Mouse (Mus musculus): ENCODE results near the gene Klf4.

Klf4 gene

GRCm38 (mm10) chr4:55532407-55533195 lies at the start of gene Klf4:
TSS of gene Klf4 (minus strand) at chr4:55532466.
- DNase-seq, result peak; percentile 100

- DNase-seq, result no peak
These were observed 39.2 kb upstream of the Klf4 start for GRCm38 (mm10) chr4:55571432-55571831.

- DNase-seq, result peak; percentile 86
These were observed 35.7 kb upstream of the Klf4 start for GRCm38 (mm10) chr4:55567986-55568385.

- DNase-seq, result no peak
These were observed 35.3 kb upstream of the Klf4 start for GRCm38 (mm10) chr4:55567575-55567974.

GRCm38 (mm10) chr4:55564317-55564716 lies 32.1 kb upstream of the Klf4 start:
- DNase-seq, result no peak

- peak; percentile 91 for DNase-seq
These were observed 30.8 kb upstream of the Klf4 start for GRCm38 (mm10) chr4:55563050-55563449.

GRCm38 (mm10) chr4:55562062-55562461 lies 29.8 kb upstream of the Klf4 start:
- DNase-seq, result peak; percentile 79

GRCm38 (mm10) chr4:55546869-55547268 lies 14.6 kb upstream of the Klf4 start:
- DNase-seq, result no peak

- no peak for DNase-seq
These were observed 10.5 kb upstream of the Klf4 start for GRCm38 (mm10) chr4:55542753-55543152.

- peak; percentile 88 for DNase-seq
These were observed 9.4 kb upstream of the Klf4 start for GRCm38 (mm10) chr4:55541654-55542053.

GRCm38 (mm10) chr4:55541221-55541620 lies 9.0 kb upstream of the Klf4 start:
- DNase-seq, result peak; percentile 91

GRCm38 (mm10) chr4:55535012-55535411 lies 2.7 kb upstream of the Klf4 start:
- peak; percentile 89 for DNase-seq

- DNase-seq, result peak; percentile 84
These were observed 2.2 kb upstream of the Klf4 start for GRCm38 (mm10) chr4:55534510-55534909.

GRCm38 (mm10) chr4:55533803-55534254 lies 1.6 kb upstream of the Klf4 start:
- peak; percentile 96 for DNase-seq

- no peak for DNase-seq
These were observed 1.0 kb upstream of the Klf4 start for GRCm38 (mm10) chr4:55533196-55533802.

GRCm38 (mm10) chr4:55531856-55532406 lies 335 bp downstream of the Klf4 start:
- DNase-seq, result no peak

- DNase-seq, result peak; percentile 96
These were observed 990 bp downstream of the Klf4 start for GRCm38 (mm10) chr4:55531096-55531855.

- DNase-seq, result peak; percentile 96
These were observed 1.6 kb downstream of the Klf4 start for GRCm38 (mm10) chr4:55530731-55531095.

- DNase-seq, result peak; percentile 99
These were observed 2.0 kb downstream of the Klf4 start for GRCm38 (mm10) chr4:55530236-55530635.

- DNase-seq, result peak; percentile 79
These were observed 3.9 kb downstream of the Klf4 start for GRCm38 (mm10) chr4:55528404-55528803.

- DNase-seq, result peak; percentile 93
These were observed 4.3 kb downstream of the Klf4 start for GRCm38 (mm10) chr4:55527931-55528330.

- DNase-seq, result peak; percentile 57
These were observed 5.8 kb downstream of the Klf4 start for GRCm38 (mm10) chr4:55526247-55527115.

Measured in heart, adult 11 months (tissue).